Mouse (Mus musculus): Measurements from ENCODE around the gene H2-DMb1.

H2-DMb1 gene

DNA sequence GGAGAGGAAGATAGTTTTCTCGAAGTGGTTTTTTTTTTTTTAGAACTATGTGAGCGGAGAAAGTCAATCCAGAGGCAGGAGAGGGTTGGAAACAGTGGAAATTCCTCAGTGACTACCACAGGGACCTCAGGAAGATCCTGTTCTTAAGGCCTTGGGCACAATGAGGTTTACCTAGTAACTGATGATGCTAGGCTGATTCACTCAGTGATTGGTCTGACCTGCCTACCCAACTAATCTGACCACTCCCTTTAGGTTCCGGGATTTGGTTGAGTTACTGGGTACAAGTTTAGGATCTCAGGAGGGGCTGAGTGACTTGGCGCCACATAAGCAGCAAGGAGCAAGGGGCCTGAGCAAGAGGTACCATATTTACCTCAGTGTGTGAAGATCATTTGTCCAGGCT, at the start of gene H2-DMb1:
TSS of gene H2-DMb1 (plus strand) at position 150 of the 400 bp plus-strand sequence.
- DNase-seq (ENCODE audit: low read depth, low spot score), result peak; percentile 39

DNA sequence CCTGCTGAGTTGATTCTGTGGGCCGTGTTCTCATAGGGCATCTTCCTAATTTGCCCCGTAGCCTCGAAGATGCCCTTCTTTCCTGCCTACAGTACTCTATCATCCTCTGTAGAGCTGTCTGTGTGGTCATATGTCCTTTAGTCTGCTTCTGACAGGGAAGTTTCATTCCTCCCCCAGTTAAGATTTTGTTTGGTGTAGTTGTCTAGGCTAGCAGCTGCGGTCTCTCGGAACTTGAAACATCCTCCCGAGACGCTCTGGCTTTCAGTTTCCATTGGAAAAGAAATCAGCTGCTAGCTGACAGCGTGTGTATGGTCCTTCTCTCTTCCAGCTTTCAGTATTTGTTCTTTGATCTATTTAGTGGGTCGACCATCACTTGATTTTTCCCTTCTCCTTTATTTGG, 48.1 kb upstream of the H2-DMb1 start:
- DNase-seq (ENCODE audit: low read depth, low spot score), result no peak

DNA sequence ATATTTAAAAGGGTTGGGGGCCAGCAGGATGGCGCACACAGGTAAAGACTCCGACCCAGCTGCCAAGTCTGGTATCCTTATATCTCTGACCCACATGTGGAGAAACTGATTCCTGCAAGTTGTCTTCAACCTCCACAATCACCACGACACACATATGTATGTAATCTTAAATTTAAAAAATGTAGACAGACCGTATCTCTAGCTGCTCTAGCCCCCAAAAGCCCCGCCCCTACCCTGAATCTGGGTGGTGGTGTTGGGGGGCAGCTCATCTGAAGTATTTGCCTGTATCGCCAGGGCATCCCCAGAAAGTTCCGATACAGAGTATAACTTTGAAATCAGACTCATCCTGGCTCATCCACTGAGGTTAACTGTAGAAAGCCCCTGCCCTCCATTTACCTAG, 46.3 kb upstream of the H2-DMb1 start:
- no peak for DNase-seq (ENCODE audit: low read depth, low spot score)

DNA sequence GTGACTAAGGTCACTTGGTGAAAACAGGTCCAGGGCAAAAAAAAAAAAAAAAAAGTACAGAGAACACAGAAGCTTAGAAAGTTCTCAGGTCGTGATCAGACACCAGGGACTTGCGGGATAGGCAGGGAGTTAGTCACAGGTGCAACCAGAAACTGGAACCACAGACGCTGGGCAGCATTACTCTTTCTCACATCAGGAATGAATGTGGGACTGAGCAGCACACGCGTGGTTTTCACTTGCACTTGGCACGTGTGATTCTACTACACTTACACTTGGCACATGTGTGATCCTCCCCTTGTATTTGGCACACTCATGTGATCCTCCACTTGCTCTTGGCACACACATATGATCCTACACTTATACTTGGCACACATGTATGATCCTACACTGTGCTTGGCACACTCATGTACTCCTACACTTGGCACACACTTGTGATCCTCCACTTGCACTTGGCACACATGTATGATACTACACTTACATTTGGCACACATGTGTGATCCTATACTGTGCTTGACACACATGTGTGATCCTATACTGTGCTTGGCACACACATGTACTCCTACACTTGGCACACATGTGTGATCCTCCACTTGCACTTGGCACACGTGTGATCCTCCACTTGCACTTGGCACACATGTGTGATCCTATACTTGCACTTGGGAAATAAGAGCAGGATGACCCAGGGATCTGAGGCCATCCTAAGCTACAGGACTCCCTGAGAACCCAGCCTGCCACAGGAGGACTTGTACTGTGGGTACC, 45.6 kb upstream of the H2-DMb1 start:
- DNase-seq (ENCODE audit: low read depth, low spot score), result no peak

DNA sequence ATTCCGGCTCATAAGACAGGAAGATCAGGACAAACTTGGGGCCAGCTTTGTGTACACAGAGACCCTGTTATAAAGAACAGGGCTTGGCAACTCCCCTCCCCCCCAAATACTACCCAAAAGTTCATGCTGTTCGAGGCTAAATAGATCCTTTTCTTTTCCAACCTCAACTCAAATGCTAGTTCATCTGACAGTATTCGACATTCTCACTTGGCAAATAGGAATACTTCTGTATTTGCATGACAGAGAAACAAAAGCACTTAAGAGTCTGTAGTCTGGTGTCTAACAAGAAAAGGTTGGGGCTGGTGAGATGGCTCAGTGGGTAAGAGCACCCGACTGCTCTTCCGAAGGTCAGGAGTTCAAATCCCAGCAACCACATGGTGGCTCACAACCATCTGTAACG, 44.4 kb upstream of the H2-DMb1 start:
- DNase-seq (ENCODE audit: low read depth, low spot score), result no peak

DNA sequence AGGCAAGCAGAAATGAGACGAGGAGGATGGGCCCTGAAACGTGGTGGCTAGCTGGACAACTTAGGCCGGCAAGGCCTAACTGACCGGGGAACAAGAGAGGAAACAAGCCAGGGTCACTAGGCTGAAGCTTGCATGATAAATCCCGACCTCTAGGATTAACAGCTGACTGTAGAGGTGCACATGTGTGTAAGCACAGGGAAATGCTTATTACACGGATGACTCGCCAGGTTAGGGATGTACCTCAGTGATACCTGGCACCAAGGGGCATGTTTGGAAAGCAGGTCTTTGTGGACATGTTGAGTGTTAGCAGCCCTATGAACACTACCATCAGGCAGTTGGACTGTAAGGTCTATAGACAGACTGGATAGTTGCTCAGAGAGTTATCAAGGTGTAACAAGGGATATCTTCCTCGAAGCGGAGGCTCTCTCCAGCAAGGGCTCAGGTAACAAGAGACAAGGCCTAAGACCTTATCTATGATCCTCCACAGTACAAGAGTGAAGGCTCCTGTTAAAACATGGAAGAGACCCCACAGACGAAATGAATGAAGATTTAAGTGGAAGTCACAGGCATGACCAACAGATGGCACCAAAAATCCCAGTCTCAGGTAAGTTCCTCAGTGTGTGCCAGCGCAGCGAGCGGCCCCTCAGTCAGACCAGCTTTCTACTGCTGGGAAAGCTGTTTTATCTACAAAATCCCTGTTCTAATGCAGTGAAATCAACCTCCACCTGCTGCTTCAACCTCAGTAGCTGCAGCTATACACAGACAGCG, 43.6 kb upstream of the H2-DMb1 start:
- DNase-seq (ENCODE audit: low read depth, low spot score), result no peak

DNA sequence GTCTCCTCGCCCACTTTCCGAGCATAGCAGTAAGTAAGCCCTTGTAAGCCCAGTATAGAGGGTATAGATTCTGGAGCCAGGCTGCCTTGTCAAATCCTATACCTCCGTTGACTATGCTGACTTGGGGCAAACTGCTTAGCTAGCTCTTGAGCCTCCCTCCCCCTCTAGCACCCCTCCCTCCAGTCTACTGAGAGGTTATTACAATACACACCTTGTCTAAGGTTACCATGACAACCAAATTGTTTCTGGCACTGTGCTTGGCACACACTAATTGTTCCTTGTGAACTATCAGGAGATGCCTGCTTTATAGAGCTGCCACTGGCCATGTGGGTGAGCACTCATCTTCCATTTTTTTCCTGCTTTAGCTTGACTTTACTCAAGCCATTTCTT, 43.1 kb upstream of the H2-DMb1 start:
- DNase-seq (ENCODE audit: low read depth, low spot score), result no peak

DNA sequence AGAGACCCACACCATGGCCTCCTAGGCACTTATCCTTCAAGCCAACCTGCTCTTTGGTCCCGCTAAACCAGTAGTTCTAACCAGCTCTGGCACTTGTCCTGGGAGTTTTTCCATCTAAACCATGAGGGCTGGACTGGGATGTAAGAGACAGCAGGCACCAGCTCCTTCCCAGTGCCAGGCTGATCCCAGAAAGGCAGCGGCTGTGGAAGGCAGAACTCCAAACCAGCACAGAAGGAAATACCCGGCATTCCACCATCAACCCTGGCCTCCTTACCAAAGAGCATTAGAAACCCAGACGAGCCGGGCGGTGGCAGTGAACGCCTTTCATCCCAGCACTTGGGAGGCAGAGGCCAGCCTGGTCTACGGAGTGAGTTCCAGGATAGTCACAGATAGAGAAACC, 42.6 kb upstream of the H2-DMb1 start:
- DNase-seq (ENCODE audit: low read depth, low spot score), result no peak

DNA sequence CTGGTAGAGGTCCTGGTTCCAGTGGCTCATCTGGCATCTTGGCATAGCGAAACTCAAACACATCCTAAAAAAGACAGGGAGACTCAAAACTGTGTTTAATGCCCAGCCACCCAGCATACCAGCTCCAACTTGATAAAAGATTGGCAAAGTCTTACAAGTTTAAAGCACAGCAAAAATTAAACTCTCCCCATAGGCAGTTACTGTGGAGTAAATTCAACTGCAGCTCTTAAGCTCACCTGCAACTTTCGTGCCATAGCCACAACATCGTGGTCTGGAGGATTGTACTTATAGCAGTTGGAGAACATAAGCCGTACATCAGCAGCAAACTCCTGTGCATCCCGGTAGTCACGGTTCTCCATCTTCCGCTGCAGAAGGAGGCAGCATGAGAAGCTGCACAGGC, 38.8 kb upstream of the H2-DMb1 start:
- DNase-seq (ENCODE audit: low read depth, low spot score), result no peak

DNA sequence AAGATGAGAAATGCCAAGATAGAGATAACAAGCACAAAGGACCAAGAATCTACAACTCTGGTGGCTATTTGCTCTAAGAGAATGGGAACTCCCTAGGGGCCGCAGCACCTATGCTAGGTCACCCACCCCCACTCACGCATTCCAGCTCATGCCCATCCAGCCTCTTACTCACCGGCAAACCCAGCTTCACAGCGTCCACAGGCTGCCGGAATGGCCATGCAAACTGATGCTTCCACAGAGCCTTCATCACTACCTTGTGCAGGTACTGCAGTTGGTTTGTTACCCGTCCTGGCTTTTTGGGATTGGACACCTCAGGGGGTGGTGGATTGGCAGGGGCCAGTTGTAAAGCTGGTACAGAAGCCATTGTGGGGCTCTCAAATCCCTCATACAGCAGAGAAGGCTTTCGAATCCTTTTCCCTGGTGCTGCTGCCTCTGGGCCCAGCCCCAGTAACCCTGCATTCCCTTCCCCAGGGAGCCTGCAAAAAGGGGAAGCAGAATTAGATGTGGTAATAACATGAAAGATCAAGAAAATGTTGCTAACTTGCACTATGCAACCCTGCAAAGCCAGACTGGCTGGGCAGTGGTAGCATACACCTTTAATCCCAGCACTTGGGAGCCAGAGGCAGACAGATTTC, 36.0 kb upstream of the H2-DMb1 start:
- no peak for DNase-seq (ENCODE audit: low read depth, low spot score)

DNA sequence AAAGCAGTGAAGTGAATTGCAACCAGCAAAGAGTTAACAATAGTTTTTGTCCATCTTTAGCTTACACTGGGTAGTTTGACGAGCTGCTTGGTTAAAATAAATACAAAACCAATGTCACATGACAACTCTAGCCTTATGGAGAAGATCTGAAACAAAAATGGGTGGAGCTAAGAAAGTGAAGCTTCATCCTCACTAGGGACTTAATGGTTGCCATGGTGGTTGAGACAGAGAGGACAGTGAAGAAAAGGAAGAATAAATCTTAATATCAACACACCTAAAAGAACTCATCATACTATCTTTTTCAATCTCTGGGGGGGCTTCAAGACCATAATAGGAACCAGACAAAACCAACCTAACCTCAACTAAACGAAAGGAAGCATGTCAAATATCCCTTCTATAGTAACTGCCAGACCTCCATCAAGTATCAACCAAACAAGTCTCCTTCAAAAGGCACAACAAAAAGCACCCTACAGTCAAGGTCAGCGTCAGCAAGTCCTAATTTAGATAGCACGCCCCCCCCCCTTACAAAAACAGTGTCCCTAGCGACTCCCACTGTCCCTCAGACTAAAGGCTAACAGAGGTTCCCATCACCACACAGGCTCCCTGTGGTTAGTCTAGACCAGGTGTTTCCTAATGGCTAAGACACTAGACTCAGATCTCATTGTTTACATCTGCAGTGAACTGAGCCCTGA, 35.3 kb upstream of the H2-DMb1 start:
- DNase-seq (ENCODE audit: low read depth, low spot score), result no peak

DNA sequence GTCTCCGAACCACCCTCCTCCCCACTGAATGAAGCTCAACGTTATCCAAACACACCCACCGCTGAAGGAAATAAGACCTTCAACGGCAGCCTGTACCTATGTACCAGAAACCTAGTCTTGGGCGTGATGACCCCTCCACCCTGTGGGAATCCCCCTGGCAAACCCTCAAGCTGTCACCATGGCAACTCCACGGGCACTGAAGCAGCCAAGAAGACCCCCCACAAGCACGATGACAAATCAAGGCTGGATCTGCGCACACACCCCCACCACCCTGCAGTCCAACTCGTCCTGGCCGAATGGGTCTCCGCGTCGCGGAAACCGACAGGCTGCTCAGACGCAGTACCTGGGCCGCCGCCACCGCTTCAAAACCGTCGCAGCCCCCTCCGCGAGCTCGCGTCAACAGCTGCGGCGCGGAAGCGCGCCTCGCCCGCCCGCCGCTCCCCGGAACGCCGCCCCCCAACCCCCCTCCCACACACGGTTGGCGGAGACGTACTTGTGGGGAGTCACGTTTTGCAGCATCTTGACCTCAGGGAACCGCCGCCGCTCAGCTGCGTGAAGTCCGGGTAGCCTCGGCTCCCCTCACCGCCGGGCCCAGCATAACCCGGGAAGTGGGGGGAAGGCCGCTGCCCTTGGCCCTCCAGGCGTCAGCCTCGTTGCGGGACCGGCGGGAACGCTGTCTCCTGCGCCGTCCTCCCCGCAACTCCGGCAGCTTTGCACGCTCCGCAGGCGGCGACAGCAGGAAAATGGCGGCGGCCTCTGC, 34.6 kb upstream of the H2-DMb1 start:
- DNase-seq (ENCODE audit: low read depth, low spot score), result no peak

DNA sequence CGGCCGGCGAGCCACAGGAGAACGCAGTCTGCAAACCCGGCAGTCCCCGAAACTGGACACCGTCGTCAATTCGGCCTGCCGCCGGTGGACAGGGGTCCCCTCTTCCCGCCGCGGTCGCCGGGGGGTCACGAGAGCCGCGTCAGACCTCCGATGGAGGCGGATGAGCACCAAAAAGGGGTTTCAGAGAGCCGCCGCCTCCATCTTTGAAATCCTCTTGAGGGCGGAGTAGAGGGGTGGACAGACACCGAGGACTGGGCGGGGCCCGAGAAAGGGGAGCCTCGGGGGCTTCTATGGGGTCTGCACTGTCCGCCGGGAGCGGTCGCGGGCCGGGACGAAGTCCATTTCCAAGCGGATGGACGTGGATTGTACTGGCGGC, 34.0 kb upstream of the H2-DMb1 start:
- DNase-seq (ENCODE audit: low read depth, low spot score), result no peak

DNA sequence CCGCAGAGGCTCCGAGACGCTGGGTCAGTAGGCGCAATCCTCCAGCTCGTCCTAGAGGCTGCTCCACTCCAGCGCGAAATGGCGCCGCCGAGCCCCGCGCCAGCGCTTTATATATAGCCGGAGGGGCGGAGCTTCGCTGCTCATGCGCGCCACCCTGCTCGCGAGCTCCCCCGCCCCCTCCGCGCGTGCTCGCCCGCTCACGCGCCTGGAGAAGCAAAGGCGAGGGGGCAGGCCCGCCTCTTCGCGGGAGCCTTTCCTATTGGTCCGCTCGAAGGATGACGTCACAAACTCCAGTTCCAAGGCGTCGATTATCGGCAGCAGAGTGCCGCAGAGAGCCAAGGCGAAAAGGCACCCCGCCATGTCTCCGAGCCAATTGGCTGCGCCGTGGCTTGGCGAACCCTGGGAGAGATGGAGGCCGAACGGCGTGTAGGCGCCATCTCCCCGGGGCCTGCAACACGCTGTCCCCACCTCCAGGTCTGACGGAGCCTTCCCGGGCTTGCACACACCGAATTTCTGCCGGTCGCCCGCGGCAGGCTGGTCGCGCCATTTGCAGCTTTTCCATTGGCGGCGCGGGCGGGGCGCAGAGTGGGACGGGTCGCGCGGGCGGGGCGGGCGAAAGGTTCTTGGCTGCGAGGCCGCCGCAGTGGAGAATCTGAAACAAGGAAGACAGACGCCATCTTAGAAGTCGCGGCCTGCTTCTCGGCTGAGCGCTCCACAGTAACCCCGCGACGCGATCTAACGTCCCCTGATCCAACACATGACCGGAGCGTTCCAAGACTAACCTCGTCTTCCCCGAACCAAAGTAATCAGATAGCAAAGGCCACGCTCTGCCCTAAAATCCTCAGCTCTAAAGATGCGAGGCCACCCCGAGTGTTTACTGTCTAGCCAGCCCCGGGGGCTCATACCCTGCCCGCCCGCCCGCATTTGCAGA, 33.4 kb upstream of the H2-DMb1 start, which contains the start of gene H2-DMa:
TSS of gene H2-DMa (plus strand) at position 293 of the 931 bp plus-strand sequence.
- peak; percentile 98 for DNase-seq (ENCODE audit: low read depth, low spot score)

DNA sequence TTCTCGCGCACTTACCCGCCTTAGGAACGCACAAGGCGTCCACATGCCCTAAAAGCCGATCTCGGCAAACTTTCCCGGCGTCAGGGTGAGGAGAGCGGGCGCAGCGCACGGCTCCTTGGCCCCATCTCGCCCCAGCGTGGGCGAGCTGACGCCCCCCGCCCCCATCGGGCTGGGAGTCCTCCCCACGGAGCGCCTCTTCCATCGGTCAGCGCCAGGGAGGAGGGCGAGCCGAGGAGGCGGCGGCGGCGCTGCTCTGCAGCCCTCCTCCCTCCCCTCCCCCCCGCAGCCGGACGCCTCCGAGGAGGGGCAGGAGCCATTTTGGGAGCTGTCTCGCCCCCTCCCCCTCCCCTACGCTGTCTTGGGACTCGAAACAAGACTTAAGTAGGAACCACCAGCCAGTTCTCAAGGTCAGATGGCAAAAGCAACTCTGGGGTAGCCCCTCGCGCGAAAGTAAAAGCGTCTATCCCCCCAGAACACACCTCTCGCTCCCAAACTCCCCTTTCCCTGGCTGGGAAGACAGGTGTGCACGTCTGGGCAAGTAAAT, 32.6 kb upstream of the H2-DMb1 start:
- DNase-seq (ENCODE audit: low read depth, low spot score), result peak; percentile 65

DNA sequence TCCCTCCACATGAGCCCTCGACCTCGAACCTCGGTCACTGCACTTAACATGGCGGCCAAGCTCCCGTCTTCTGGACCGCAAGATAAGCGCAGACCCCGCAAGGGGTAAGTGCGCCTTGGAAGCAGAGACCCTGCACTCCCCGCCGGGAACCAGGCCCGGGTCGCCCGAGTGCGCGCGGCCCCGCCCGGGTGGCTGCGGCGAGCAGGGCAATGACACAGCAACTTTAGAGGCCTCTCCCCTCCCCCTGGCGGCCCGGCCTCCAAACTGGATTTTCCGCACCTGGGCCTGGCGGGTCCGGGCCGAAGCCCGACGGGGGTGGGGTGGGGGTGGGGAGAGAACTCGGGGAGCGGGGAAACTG, 32.1 kb upstream of the H2-DMb1 start:
- no peak for DNase-seq (ENCODE audit: low read depth, low spot score)

DNA sequence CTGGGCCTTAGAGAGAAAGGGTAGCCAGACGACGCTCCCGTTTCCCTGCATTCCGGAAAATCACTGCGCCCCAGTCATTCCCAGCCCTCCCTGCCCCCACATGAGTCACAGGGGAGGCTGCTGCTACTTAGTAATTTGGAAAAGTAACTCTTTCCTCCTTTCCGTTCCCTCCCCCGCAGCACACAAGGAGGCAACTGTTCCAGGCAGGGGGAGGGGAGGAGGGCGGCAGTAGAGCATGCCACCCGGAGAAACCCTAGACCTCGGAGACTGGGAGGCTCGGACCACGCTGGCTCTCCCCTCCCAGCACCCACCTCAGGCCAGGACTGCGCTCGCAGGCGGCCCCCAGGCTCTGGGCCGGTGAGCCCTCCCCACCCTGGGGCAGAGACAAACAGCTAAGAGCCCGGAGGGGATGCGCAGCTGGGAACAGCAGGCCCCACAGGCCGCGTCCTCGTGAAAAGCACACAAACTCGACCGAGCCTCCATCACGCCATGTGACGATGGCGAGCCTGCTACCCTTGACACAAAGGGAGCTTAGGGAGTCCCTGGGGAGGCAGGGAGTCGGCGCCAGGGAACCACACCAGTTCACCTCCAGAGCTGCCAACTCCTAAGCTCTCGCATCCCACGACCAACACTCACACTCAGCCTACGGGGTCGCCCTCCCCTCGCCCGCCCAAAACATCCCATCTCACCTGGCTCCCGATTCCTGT, 31.5 kb upstream of the H2-DMb1 start:
- DNase-seq (ENCODE audit: low read depth, low spot score), result peak; percentile 34

DNA sequence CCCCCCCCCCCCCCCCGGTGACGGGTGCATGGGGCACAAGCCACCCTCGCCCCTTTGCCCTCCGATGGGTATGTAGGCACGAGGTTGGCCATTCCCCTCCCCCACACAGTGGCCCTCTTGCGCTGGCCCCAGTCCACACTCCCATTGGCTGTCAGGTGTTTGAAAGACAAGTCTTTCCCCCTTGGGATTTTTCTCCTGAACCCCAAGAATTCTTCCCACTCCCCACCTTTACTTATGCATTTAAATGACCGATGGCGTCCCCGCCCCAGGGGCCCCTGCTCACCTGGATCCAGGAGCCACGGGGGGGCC, 31.0 kb upstream of the H2-DMb1 start:
- no peak for DNase-seq (ENCODE audit: low read depth, low spot score)

DNA sequence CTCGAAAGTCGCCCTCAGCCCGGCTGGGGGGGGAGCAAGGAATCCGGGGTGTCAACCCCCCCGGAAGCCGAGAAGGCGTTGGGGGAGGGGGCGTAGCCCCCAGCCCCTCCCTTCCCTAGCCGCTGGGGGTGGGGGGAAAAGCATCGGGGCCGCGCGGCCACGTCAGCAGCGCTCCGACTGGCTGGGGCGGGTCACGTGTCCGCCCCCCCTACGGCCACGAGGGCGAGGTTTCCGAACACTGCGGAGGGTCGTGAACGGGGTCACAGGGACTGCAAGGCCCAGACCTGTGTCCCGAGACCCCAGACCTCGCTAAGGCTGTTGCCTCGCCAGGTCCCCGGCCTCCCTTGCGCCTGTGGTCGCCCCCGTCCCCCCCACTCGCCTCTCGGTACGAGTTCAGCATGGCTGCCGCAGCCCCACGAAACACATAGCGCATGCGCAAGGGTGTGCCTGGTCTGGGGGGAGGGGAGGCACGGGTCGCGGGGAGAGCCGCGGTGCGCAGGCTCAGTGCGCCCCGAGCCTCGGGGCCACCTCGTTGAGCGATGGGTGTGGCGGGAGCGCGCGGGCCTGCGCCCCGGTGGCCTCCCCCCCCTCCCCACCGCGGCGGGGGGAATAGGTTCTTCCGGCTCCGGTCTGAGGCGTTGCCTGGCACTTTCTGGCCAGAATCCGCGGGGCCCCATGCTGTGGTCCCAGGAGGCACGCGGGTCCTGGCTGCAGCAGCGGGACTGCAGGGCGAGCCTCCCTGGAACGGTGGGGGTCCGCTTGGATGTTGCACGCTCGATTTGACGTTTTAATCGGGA, 30.5 kb upstream of the H2-DMb1 start, which contains the start of gene Brd2:
TSS of gene Brd2 (minus strand) at position 447 of the 797 bp plus-strand sequence.
- DNase-seq (ENCODE audit: low read depth, low spot score), result peak; percentile 94

Data from retina, adult 2 months (tissue).